Mouse (Mus musculus): ENCODE results near the gene Hmx2. TPM values are rescaled to one million over a fixed set of nuclear protein-coding genes. Genes with fewer than 3 reads are reported as not detected.

Hmx2 gene
- polyA plus RNA-seq, 1 experiment from 2014 or later: 0.19 TPM

DNA sequence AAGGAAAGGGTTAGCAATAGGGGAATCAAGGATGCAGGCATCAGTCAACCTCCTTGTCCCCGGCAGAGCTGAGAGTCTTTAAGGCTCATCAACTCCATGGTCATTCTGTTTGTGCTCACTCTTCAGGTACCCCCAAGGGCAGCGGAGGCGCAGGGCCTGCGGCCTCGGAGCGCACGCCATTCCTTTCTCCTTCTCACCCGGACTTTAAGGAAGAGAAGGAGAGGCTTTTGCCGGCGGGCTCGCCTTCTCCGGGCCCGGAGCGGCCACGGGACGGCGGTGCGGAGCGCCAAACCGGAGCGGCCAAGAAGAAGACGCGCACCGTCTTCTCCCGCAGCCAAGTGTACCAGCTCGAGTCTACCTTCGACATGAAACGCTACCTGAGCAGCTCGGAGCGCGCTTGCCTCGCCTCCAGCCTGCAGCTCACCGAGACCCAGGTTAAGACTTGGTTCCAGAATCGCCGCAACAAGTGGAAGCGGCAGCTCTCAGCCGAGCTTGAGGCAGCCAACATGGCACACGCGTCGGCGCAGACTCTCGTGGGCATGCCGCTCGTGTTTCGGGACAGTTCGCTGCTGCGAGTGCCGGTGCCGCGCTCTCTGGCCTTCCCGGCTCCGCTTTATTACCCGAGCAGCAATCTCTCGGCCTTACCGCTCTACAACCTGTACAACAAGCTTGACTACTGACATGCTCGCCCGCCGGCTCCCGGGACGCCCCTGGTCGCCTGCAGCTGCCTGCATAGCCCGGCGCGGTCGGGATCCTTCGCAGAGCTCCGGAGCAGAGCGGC, 6.9 kb downstream of the Hmx2 start:
- 0 out of 2 replicates have a peak overlapping the region, but pooled peaks have one; percentile 6 for H3K4me3 ChIP-seq (ENCODE audit: low read depth, low read length)
- no peaks in the 10 kb centered on the region for H3K36me3 ChIP-seq (ENCODE audit: control insufficient read depth, insufficient read depth, low read length)
- H3K4me1 ChIP-seq (ENCODE audit: control insufficient read depth, insufficient read depth, low read length): peaks cover 28% of the 10 kb centered on the region
- H3K4me2 ChIP-seq: peak overlapping the region; percentile 27; the same call in 1 of the 2 replicates
- no peak overlapping the region for H3K9ac ChIP-seq (ENCODE audit: low read length)
- no peaks in the 10 kb centered on the region for H3K9me3 ChIP-seq (ENCODE audit: control insufficient read depth, low read length)
- H3K27me3 ChIP-seq (ENCODE audit: control insufficient read depth, insufficient read depth, low read length): peaks cover 87% of the 10 kb centered on the region
- DNase-seq (ENCODE audit: low spot score, missing footprints) (peak; percentile 96), ATAC-seq (ENCODE audit: low FRiP score) (no peak)
- H3K27ac ChIP-seq (ENCODE audit: low read depth, low read length): no peak overlapping the region
- under 1% methylated on average over 68 of the region's 68 CpGs for WGBS

DNA sequence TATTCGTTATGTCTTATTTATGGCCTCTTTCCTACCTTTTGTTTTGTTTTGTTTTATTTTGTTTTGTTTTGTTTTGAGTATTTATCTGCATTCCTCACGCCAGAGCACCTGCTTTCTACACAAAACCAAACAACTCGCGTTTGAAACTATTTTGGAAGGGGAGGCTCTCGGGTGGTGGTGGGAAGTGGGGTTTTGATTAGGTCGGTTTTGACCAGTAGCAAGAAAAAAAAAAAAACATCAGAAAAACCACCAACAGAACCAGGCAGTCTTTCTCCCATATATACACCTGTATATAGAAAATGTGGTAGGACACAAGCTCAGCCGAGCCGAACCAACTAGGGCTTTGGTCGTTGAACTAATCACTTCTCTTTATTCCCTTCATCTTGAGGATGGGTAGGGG, 7.5 kb downstream of the Hmx2 start:
- DNase-seq (ENCODE audit: low spot score, missing footprints) (no peak), ATAC-seq (ENCODE audit: low FRiP score) (no peak)
- Histone ChIP-seq H3K9ac (ENCODE audit: low read length) (no peak overlapping the region), H3K27ac (ENCODE audit: low read depth, low read length) (no peak overlapping the region), H3K27me3 (ENCODE audit: control insufficient read depth, insufficient read depth, low read length) (peaks cover 81% of the 10 kb centered on the region), H3K4me2 (no peak overlapping the region), H3K4me3 (ENCODE audit: low read depth, low read length) (no peak overlapping the region), H3K36me3 (ENCODE audit: control insufficient read depth, insufficient read depth, low read length) (no peaks in the 10 kb centered on the region), H3K4me1 (ENCODE audit: control insufficient read depth, insufficient read depth, low read length) (peaks cover 29% of the 10 kb centered on the region), H3K9me3 (ENCODE audit: control insufficient read depth, low read length) (no peaks in the 10 kb centered on the region)
- WGBS: 1% methylated on average over 9 of the region's 9 CpGs

DNA sequence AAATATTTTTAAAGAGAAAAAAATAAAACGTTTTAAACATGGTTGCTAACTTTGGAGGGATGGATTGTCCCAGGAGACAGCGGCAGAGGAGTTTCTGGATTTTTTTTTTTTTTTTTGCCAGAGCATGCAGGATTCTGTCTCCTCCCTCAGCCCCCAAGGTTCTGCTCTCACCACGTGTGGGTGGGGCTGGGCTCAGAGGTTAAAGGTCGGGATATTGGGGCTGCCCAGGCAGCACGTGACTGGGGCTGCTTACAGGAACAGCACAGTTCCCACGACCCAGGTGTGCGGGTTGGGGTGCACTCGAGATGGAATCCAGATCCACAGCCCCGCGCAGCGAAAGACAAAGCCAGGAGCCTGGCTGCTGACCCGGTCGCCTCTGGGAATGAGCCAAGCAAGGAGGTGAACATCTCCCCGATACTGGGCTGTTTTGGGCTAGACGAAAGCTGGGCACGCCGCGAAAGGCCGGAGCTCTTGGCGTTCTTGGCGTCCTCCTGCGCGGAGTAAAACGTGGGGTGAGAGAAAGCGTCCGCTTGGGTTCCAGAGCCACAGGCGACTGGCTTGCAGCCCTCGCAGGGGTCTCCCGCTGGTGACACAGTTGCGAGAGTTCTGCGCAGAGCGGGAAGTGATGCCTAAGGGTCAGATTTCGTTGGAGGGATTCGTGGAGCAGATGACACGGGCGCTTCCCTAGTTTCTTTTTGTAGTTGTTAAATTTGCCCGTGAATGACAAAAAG, 8.1 kb downstream of the Hmx2 start:
- Histone ChIP-seq H3K27me3 (ENCODE audit: control insufficient read depth, insufficient read depth, low read length) (peaks cover 75% of the 10 kb centered on the region), H3K27ac (ENCODE audit: low read depth, low read length) (no peak overlapping the region), H3K9me3 (ENCODE audit: control insufficient read depth, low read length) (no peaks in the 10 kb centered on the region), H3K4me1 (ENCODE audit: control insufficient read depth, insufficient read depth, low read length) (peaks cover 34% of the 10 kb centered on the region), H3K4me3 (ENCODE audit: low read depth, low read length) (0 out of 2 replicates have a peak overlapping the region, but pooled peaks have one; percentile 3), H3K4me2 (0 out of 2 replicates have a peak overlapping the region, but pooled peaks have one; percentile 12), H3K9ac (ENCODE audit: low read length) (no peak overlapping the region), H3K36me3 (ENCODE audit: control insufficient read depth, insufficient read depth, low read length) (no peaks in the 10 kb centered on the region)
- no peak for ATAC-seq (ENCODE audit: low FRiP score)
- DNase-seq (ENCODE audit: low spot score, missing footprints): peak; percentile 97
- WGBS: under 1% methylated on average over 37 of the region's 37 CpGs

DNA sequence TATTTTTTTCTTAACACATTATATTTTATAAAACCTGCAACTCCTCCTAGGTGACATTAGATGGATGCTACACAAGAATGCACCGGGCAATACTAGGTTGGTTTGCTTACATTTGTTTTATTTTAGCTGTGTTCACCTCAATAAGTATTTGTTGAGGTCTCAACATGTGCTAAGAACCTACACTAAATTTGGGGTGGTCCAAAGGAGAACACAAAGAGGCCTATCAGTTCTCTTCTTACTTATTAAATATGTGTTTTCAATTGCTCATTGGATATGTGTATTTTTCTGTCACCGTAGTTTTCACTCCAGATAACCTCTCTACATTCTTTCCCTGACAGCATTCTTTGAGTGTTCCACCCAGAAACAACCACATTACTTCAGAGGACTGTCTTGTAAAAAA, 9.2 kb downstream of the Hmx2 start:
- no peak for ATAC-seq (ENCODE audit: low FRiP score)
- peaks cover 33% of the 10 kb centered on the region for H3K4me1 ChIP-seq (ENCODE audit: control insufficient read depth, insufficient read depth, low read length)

DNA sequence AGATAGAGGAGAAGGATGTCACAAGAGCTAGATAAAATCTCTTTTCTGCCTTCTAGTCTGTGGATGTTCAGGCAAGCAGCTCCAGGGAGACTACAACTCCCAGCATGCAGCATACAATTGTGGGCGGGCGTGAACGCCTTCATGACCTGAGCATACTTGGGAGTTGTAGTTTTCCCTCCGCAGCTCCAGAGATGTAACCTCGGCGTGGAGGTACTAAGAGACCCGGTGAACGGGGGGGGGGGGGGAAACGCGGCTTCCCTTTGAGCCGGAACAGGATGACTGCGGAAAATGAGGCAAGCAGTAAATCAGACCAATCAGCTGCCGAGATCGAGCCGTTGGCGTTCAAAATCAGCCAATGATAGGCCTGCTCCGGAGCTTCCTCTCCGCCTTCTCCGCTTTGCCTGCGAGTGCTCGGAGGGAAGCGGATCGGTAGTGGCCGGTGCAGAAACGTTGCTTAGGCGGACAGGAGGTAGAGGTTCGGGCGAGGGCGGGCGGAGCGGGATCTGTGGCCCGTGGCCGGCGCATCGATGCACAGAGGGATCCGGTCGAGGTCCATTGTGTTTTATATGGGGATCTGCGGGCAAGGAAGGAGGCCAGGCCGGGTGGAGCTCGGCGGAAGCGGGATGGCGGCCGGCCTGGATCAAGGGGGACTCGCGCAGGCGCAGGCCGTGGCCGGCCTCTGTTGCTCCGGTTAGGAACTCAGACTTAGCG, 11.6 kb downstream of the Hmx2 start, which contains the start of gene Bub3:
TSS of gene Bub3 (plus strand) at position 237 of the 711 bp plus-strand sequence.
- ATAC-seq (ENCODE audit: low FRiP score): peak; percentile 93
- under 1% methylated on average over 46 of the region's 51 CpGs for WGBS
- peak within 1 kb of the TSS; percentile 96 for H3K9ac ChIP-seq (ENCODE audit: low read length)

More for the DNA sequence above, 9.2 kb downstream of the Hmx2 start:
- Histone ChIP-seq H3K4me2 (no peak overlapping the region), H3K27ac (ENCODE audit: low read depth, low read length) (no peak overlapping the region), H3K27me3 (ENCODE audit: control insufficient read depth, insufficient read depth, low read length) (peaks cover 64% of the 10 kb centered on the region), H3K36me3 (ENCODE audit: control insufficient read depth, insufficient read depth, low read length) (peaks cover 3% of the 10 kb centered on the region; the same call in 1 of the 2 replicates), H3K9ac (ENCODE audit: low read length) (no peak overlapping the region), H3K9me3 (ENCODE audit: control insufficient read depth, low read length) (no peaks in the 10 kb centered on the region), H3K4me3 (ENCODE audit: low read depth, low read length) (no peak overlapping the region)
- WGBS: 37% methylated on average over 2 of the region's 2 CpGs
- peak; percentile 93 for DNase-seq (ENCODE audit: low spot score, missing footprints)

DNA sequence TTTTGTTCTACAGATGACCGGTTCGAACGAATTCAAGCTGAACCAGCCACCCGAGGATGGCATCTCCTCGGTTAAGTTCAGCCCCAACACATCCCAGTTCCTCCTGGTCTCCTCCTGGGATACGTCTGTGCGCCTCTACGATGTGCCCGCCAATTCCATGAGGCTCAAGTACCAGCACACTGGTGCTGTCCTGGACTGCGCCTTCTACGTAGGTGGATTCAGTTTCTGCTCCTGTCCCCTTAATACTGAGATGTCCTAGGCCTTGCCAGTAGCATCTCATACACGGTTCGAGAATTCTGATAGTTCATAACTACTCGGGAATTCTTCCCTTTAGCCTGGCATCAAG, 12.1 kb downstream of the Hmx2 start:
- Histone ChIP-seq H3K4me3 (ENCODE audit: low read depth, low read length) (peak overlapping the region; percentile 88), H3K4me1 (ENCODE audit: control insufficient read depth, insufficient read depth, low read length) (peaks cover 16% of the 10 kb centered on the region), H3K9ac (ENCODE audit: low read length) (peak overlapping the region; percentile 96), H3K36me3 (ENCODE audit: control insufficient read depth, insufficient read depth, low read length) (peaks cover 9% of the 10 kb centered on the region; the same call in 1 of the 2 replicates), H3K9me3 (ENCODE audit: control insufficient read depth, low read length) (no peaks in the 10 kb centered on the region), H3K4me2 (peak overlapping the region; percentile 77), H3K27ac (ENCODE audit: low read depth, low read length) (peak overlapping the region; percentile 80; the same call in 1 of the 2 replicates), H3K27me3 (ENCODE audit: control insufficient read depth, insufficient read depth, low read length) (peaks cover 35% of the 10 kb centered on the region)
- ATAC-seq (ENCODE audit: low FRiP score) (peak; percentile 66), DNase-seq (ENCODE audit: low spot score, missing footprints) (no peak)
- WGBS: under 1% methylated on average over 14 of the region's 14 CpGs

More for the DNA sequence above, 11.6 kb downstream of the Hmx2 start, which contains the start of gene Bub3:
- H3K9me3 ChIP-seq (ENCODE audit: control insufficient read depth, low read length): no peaks in the 10 kb centered on the region
- H3K27ac ChIP-seq (ENCODE audit: low read depth, low read length): peak within 1 kb of the TSS; percentile 80
- peaks cover 17% of the 10 kb centered on the region for H3K4me1 ChIP-seq (ENCODE audit: control insufficient read depth, insufficient read depth, low read length)
- peaks cover 41% of the 10 kb centered on the region for H3K27me3 ChIP-seq (ENCODE audit: control insufficient read depth, insufficient read depth, low read length)
- DNase-seq (ENCODE audit: low spot score, missing footprints): peak; percentile 99
- H3K4me2 ChIP-seq: peak within 1 kb of the TSS; percentile 77
- peaks cover 9% of the 10 kb centered on the region; the same call in 1 of the 2 replicates for H3K36me3 ChIP-seq (ENCODE audit: control insufficient read depth, insufficient read depth, low read length)
- H3K4me3 ChIP-seq (ENCODE audit: low read depth, low read length): peak within 1 kb of the TSS; percentile 88

DNA sequence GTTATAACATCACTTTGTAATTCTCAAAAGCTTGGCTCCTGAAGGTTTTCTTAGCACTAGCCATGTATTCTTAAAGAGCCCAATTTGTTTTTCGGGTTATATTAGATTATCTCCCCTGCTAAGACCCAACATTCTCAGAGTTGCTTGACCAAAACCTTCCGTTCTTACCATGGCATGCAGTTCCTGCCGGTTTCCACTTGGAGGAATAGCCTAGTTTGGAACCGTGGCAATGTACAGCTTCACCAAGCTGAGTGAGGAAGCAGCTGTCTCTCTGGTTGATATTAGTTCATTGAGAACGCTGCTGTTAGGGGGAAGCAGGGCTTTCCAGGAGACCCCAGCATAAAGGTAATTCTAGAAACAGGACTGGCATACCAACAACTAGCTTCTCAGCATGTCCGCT, 26.7 kb downstream of the Hmx2 start:
- H3K4me1 ChIP-seq (ENCODE audit: control insufficient read depth, insufficient read depth, low read length): no peaks in the 10 kb centered on the region
- no peaks in the 10 kb centered on the region for H3K27me3 ChIP-seq (ENCODE audit: control insufficient read depth, insufficient read depth, low read length)
- H3K9ac ChIP-seq (ENCODE audit: low read length): no peak overlapping the region
- no peak overlapping the region for H3K27ac ChIP-seq (ENCODE audit: low read depth, low read length)
- no peak overlapping the region for H3K4me3 ChIP-seq (ENCODE audit: low read depth, low read length)
- 79% methylated on average over 6 of the region's 6 CpGs for WGBS
- no peak overlapping the region for H3K4me2 ChIP-seq
- H3K36me3 ChIP-seq (ENCODE audit: control insufficient read depth, insufficient read depth, low read length): peaks cover 15% of the 10 kb centered on the region
- ATAC-seq (ENCODE audit: low FRiP score): no peak
- no peaks in the 10 kb centered on the region for H3K9me3 ChIP-seq (ENCODE audit: control insufficient read depth, low read length)
- no peak for DNase-seq (ENCODE audit: low spot score, missing footprints)

DNA sequence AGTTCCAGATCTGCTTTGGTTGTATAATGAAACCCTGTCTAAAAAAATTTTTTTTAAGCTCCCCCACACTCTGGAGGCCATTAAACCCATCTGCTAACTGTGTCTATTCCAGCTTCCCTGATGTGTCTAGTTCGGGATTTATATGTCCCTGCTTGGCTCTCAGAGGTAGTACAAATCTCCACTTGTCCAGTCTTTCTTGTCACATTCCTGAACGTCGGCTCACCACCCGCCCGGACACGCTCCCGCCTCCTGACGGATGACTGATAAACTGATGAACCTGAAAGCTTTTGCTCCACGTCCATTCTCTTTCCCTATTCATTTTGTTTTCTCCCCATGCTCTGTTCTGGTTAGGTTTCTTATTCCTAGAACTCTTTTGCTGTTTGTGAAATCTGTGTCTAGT, 33.6 kb downstream of the Hmx2 start:
- Histone ChIP-seq H3K27me3 (ENCODE audit: control insufficient read depth, insufficient read depth, low read length) (no peaks in the 10 kb centered on the region), H3K27ac (ENCODE audit: low read depth, low read length) (no peak overlapping the region), H3K4me2 (no peak overlapping the region), H3K4me1 (ENCODE audit: control insufficient read depth, insufficient read depth, low read length) (no peaks in the 10 kb centered on the region), H3K9me3 (ENCODE audit: control insufficient read depth, low read length) (no peaks in the 10 kb centered on the region), H3K9ac (ENCODE audit: low read length) (no peak overlapping the region), H3K4me3 (ENCODE audit: low read depth, low read length) (no peak overlapping the region), H3K36me3 (ENCODE audit: control insufficient read depth, insufficient read depth, low read length) (no peaks in the 10 kb centered on the region)
- DNase-seq (ENCODE audit: low spot score, missing footprints): no peak
- WGBS: 60% methylated on average over 9 of the region's 9 CpGs
- ATAC-seq (ENCODE audit: low FRiP score): no peak
